ENCODE assay signal across 8 mouse cellular contexts in genomic region chr9:88599206-88600162, GRCm38 (mm10). TPM values are rescaled to one million over a fixed set of nuclear protein-coding genes. Genes with fewer than 3 reads are reported as not detected.
A peak's percentile ranks its signal among the peaks of the same experiment; 100 is the strongest.
DNase-seq lines count a peak whose midpoint lies in the region; ATAC-seq and TF ChIP-seq lines count a peak whose summit lies in the region.
"Not testable (repeated sequence)": the region's sequence is repeated elsewhere in the genome, so short reads cannot be mapped to it uniquely, and the experiment has no call there.

No protein-coding gene starts in this region.

- H3K9ac ChIP-seq in ES-Bruce4 (ENCODE audit: low read depth, poor library complexity, severe bottlenecking), result peak overlapping the region; percentile 21
- H3K9ac ChIP-seq in forebrain, embryonic 15.5 days (replicated peaks), result peak overlapping the region; percentile 32; the same call in 1 of the 2 replicates

- TF ChIP-seq CTCF in ES-Bruce4 (IDR thresholded peaks at IDR 0.05; ENCODE audit: low read depth, low read length); lung, adult 2 months (IDR thresholded peaks at IDR 0.05; ENCODE audit: insufficient read depth, low read length): not testable (repeated sequence)

- H3K4me3 ChIP-seq in ES-Bruce4 (ENCODE audit: low read depth, low read length), result peak overlapping the region; percentile 86
- peak overlapping the region; percentile 42 for H3K4me3 ChIP-seq in forebrain, embryonic 15.5 days
- not testable (repeated sequence) for H3K4me3 ChIP-seq in lung, adult 2 months (replicated peaks; ENCODE audit: extremely low read depth, low read depth, low read length)

- DNase-seq in heart, postnatal 25 days (ENCODE audit: low spot score), result peak; percentile 98
- DNase-seq in layer of hippocampus, adult 18-20 months (ENCODE audit: low spot score in 2 of 2), result peak; percentile 96 to 99
- DNase-seq in lung, adult 2 months, result peak; percentile 100
- peak; percentile 93 for DNase-seq in thymus, adult 18-20 months

- ATAC-seq in cerebellum, adult (ENCODE audit: insufficient number of reproducible peaks, low FRiP score, low TSS enrichment), result peak; percentile 92
- ATAC-seq in forebrain, embryonic 15.5 days (replicated peaks), result peak; percentile 99
- peak; percentile 96 for ATAC-seq in neutrophil, adult 5-6 weeks (ENCODE audit: extremely low read depth, insufficient number of reproducible peaks, low FRiP score, poor library complexity, severe bottlenecking)

- H3K4me1 ChIP-seq in ES-Bruce4 (ENCODE audit: control insufficient read depth, insufficient read depth, low read length); forebrain, embryonic 15.5 days; lung, adult 2 months (ENCODE audit: control insufficient read depth, insufficient read depth, low read length): not testable (repeated sequence)

- not testable (repeated sequence) for H3K27me3 ChIP-seq in ES-Bruce4 (ENCODE audit: control insufficient read depth, insufficient read depth, low read length, poor library complexity, severe bottlenecking); forebrain, embryonic 15.5 days

- intact Hi-C loops in heart, postnatal 25 days (cut with DNase I), result not testable (repeated sequence)

- TF ChIP-seq EP300 in ES-Bruce4 (IDR thresholded peaks at IDR 0.05; ENCODE audit: insufficient read depth, low read depth, low read length), result not testable (repeated sequence)

- peak overlapping the region; percentile 52 for H3K4me2 ChIP-seq in forebrain, embryonic 15.5 days (replicated peaks)

- H3K36me3 ChIP-seq in ES-Bruce4 (ENCODE audit: control insufficient read depth, insufficient read depth, low read length, poor library complexity, severe bottlenecking); forebrain, embryonic 15.5 days: not testable (repeated sequence)

- under 1% methylated on average over 48 of the region's 50 CpGs for WGBS in forebrain, embryonic 15.5 days
- WGBS in lung, adult 2 months, result 2% methylated on average over 47 of the region's 50 CpGs

- not testable (repeated sequence) for TF ChIP-seq POLR2A in ES-Bruce4 (IDR thresholded peaks at IDR 0.05; ENCODE audit: insufficient read depth, low read length); lung, adult 2 months (IDR thresholded peaks at IDR 0.05; ENCODE audit: borderline replicate concordance, extremely low read depth, low read depth, low read length)

- not testable (repeated sequence) for H3K27ac ChIP-seq in ES-Bruce4 (ENCODE audit: insufficient read depth, low read length); forebrain, embryonic 15.5 days (replicated peaks)

- H3K9me3 ChIP-seq in ES-Bruce4 (replicated peaks; ENCODE audit: control insufficient read depth, insufficient read depth, low read length, poor library complexity, severe bottlenecking); forebrain, embryonic 15.5 days: not testable (repeated sequence)

RNA-seq across cellular contexts. Expression of gene Trim43a, which starts 18.8 kb away (rescaled TPM):
- polyA plus RNA-seq in ES-Bruce4 (2011; ENCODE audit: insufficient read depth, insufficient read length, low read depth, missing spikeins), result not detected in 2 replicates
- 0.20 and 0.27 TPM in 2 replicates for polyA plus RNA-seq in forebrain, embryonic 15.5 days (2015; fragmentation: Nextera tagmentation; extraction: Ambion mirVana)
- total RNA-seq in heart, postnatal 25 days (2021), result under 1 TPM in 1 of 2 experiments, not detected in 1; 0.17 TPM
- under 1 TPM; 0.71 to 0.72 TPM for total RNA-seq in layer of hippocampus, adult 18-20 months (2021)
- polyA plus RNA-seq in lung, adult 2 months (2012; rRNA removed), result not detected in 2 replicates
- total RNA-seq in neutrophil, adult 5-6 weeks (2017), result 0.37 TPM in 1 of 2 replicates, not detected in the other

RNA-seq across cellular contexts. Expression of gene Zfp949, which starts 51.7 kb away (rescaled TPM):
- 7.9 and 11.5 TPM in 2 replicates for polyA plus RNA-seq in ES-Bruce4 (2011; ENCODE audit: insufficient read depth, insufficient read length, low read depth, missing spikeins)
- polyA plus RNA-seq in forebrain, embryonic 15.5 days (2015; fragmentation: Nextera tagmentation; extraction: Ambion mirVana), result 17.1 and 18.5 TPM in 2 replicates
- 1 to 10 TPM; 6.0 to 9.6 TPM for total RNA-seq in heart, postnatal 25 days (2021)
- total RNA-seq in layer of hippocampus, adult 18-20 months (2021), result 10 to 100 TPM; 22.3 to 23.9 TPM
- 2.8 and 5.5 TPM in 2 replicates for polyA plus RNA-seq in lung, adult 2 months (2012; rRNA removed)
- 21.5 and 29.2 TPM in 2 replicates for total RNA-seq in neutrophil, adult 5-6 weeks (2017)
